Mouse (Mus musculus) urinary bladder, adult 2 months (tissue): ENCODE measurements around the gene Galnt3. TPM values are rescaled to one million over a fixed set of nuclear protein-coding genes. Genes with fewer than 3 reads are reported as not detected.

Experiments
- DNase-seq: peaks from one replicate; pipeline ENCODE4 v3.0.0; 2022; ENCODE audit warnings: low spot score
- polyA plus RNA-seq: library from polyadenylated mRNA; depleted of rRNA; stranded (reverse); fragments of >200 nt; gene quantifications from 2 replicates; pipeline ENCODE4 v1.2.3, GENCODE M21; 2012

The Galnt3 gene
- polyA plus RNA-seq, 1 experiment, result 7.9 TPM

DNA sequence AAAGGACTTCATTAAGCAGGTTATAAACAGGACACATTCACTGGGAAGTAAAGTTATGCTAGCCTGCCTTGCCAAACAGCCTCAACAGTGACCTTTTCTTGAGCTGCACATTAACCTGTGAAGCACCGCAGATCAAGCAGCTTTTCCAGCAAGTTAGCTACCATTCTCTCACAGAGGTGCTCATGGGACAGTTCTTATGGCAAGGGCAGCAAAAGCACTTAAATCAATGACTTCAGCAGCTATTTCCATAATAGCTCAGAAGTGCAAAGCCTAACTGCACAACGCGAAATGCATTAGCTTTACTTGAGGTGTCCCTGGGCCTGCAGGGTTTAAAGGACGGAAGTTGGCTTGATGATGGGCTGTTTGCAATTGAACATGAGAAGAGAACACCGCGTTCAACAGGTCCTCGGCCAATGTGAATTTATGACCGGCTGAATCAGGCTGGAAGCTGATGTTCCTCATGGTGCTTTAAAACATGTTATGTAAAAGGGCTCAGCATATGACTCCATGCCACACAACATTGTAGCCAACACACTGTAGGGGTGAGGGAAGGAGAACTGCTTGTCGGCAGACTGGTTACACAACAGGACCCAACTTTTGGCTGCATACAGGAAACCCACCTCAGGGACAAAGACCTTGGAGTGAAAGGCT lies 16.8 kb downstream of the Galnt3 start:
- DNase-seq, result no peak

- no peak for DNase-seq
These were observed 20.9 kb downstream of the Galnt3 start for GRCm38 (mm10) chr2:66103740-66104436.

- DNase-seq, result no peak
These were observed 23.0 kb downstream of the Galnt3 start for GRCm38 (mm10) chr2:66101686-66102304.

DNA sequence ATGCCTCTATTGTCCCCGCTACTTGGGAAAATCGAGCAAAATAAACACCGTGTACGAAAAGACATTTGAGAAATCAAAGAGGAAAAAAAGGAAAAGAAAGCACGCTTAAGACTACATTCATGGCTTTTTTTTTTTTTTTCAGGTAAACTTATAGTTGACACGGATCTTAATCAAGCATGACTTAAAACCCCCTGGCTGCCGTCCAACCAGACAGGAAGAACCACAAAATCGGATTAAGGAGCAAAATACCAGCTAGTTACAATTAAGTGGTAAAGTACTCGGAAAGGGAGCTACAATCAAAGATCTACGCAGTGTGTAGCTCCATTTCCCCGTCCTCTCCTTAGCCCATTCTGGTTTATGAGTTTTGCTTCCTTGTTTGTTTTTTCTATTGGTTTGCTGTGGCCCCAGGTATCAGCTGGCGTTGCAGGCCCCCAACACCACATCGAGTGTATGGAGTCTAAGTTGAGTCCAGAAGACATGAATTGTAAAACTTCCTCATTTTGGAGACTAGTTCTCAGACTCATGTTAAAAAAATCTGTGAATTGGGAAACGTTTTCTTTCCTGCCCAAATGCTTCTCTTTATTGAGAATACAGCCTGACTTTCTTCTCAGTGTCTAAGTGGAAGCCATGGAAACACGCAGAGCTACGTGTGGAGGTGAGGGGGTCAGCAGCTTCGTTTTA lies 24.0 kb downstream of the Galnt3 start:
- DNase-seq, result no peak

DNA sequence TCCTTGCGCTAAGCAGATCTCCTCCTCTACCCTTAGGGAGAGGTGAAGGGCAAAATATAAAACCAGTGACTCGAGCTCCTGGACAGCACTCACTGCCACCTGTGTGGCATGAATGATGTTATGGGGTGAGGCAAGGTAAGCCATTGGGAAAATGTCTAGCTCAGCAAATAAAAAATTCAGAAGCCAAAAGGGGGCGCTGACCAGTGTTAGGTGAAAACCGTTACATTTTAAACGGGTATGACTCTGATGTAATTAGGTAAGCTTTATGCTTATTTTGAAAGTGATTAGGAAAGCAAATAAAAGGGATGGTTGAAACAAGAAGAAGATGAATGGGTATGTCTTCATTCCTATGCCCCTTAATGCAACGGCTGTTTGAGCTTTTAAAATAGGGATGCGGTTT lies 24.6 kb downstream of the Galnt3 start:
- DNase-seq, result no peak

DNA sequence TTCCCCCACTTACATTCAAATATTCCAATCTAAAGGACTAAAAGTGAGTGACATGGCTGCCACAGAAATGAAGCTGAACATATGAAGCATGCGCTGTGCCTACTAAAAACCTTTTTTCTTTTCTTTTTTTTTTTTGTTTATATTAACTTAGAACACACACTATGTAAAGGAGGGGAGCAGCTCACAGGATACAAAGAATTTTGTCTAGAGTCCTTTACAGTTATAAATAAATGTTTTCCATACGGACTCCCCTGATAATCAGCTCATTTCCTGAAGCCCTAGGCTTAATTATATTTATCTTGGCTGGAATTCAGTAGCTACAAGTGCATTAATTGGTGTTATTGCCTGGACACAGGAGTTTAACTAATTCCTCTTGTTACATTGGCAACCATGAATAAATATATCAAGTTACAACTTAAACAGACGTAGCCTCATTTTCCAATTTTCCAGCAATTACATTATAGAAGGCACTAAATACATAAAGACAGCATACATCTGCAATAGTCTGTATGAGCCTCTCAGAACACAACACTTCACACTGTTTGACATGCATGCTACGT lies 30.1 kb downstream of the Galnt3 start:
- DNase-seq, result no peak

- no peak for DNase-seq
These were observed 33.5 kb downstream of the Galnt3 start for GRCm38 (mm10) chr2:66091296-66091695.

DNA sequence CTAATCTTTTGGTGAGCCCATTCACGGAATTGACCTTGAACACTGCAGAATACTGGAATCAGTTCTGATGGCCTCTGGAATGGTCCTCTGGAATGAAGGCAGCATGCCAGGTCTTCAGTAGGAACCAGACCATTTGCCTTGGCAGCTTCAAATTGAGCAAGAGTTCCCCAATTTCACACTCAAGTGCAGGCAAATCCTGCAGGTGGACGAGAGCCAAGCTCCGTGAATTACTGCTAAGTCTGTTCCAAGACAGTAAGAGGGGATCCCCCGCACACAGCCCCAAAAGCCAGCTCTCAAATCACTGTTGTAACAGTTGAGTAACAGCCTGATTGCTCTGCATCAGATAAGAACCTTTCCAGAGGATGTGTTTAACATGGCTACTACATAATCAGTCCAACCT lies 42.9 kb downstream of the Galnt3 start:
- DNase-seq, result no peak

- DNase-seq, result no peak
These were observed 44.1 kb downstream of the Galnt3 start for GRCm38 (mm10) chr2:66080731-66081130.

DNA sequence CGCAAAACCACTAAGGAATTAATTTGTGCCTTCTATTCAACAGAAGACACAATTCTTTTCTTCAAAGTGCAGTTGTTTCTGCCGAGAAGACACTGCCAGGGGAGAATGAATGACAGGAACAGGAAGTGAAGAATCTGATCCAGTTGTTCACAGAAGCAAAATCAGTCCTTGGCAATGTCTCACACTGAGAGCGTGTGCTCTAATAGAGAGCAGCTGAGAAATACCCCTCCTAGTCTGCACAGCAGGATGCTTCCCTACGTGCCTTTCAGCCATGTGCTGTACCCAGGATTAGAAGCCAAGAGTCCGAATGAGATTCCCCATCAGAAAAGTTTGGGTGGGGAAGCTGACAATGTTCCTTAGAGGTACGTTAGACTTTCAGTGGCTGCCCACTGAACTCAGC lies 55.3 kb downstream of the Galnt3 start:
- no peak for DNase-seq

DNA sequence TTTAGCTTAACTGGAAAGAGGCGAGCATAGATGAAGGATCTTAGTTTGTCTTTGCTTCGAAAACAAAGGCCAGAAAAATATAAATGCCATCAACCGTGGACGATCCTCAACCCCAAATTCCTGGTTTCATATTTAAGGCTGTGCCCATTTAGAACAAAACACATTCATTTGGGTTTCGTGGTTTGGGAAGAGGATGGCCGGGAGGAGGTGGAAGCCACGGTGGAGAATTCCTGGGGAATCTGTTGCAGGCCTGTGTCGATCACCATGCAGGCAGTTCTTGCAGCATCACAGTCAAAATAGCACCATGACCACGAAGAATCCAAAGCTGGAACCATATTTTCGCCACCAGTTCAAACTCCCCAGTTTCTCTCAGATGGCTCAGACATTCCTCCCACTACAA lies 61.5 kb downstream of the Galnt3 start:
- no peak for DNase-seq

- no peak for DNase-seq
These were observed 80.2 kb downstream of the Galnt3 start for GRCm38 (mm10) chr2:66044405-66045089.

DNA sequence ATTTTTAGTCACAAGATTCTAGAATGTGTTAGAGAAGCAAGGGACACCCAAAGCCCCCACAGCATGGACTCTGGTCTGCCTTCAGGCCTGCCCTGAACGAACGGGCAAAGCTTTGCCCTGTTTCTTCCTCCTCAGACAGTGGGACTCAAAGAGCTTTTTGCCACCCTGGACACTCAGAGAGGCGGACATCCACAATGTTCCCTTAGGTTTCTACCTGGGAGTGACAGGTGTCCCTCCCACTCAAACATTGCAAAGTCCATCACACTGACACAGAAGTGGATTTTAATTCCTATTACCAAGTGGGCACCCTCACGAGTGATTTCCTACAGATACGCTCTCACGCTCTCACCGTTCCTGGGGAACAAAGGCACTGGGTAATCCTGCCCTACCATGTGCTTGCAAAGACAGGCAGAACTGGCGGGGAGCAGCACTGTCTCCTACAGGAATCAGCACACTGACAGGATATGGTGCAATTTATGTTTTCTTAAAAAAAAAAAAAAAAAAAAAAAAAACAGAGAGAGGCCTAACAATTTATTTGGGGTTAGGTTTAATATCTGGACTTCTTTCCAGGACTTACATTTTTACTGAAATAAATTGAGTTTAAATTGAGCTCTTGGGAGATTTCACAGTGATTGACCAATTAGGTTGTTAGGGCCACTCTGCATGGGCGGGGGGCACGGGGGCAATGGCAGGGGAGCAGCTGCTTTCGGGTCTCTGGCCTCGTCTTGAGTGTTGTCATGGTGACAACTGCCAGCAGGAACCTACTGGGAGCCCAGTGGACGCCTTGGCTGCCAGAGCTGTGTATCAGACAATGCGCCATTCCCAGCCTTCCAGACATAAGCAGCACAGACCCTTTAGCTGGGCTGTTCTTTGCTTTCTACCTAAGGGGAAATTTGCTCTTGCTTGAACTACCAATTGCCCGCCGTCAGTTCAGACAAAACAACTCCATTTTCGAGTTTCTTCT lies 81.1 kb downstream of the Galnt3 start:
- no peak for DNase-seq

- DNase-seq, result no peak
These were observed 82.8 kb downstream of the Galnt3 start for GRCm38 (mm10) chr2:66041917-66042419.

GRCm38 (mm10) chr2:66041203-66041916 lies 83.4 kb downstream of the Galnt3 start:
- DNase-seq, result no peak

DNA sequence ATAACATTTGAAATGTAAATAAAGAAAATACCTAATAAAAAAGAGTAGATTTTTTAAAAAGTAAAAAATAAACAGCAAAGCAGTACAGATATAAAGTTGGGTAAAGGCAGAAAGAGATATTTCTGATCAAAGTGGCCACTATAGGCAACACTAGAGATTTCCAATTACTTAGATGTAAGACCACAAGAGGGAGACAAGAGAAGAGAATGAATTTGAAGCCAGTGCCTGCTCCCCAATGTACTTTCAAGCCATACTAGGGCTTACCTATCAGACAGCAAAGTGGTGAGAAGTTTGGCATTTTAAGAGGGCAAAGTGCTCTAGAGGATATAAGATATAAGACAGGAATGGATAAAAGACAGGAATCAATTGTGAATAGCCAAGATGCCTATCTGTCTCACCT lies 84.2 kb downstream of the Galnt3 start:
- DNase-seq, result no peak

DNA sequence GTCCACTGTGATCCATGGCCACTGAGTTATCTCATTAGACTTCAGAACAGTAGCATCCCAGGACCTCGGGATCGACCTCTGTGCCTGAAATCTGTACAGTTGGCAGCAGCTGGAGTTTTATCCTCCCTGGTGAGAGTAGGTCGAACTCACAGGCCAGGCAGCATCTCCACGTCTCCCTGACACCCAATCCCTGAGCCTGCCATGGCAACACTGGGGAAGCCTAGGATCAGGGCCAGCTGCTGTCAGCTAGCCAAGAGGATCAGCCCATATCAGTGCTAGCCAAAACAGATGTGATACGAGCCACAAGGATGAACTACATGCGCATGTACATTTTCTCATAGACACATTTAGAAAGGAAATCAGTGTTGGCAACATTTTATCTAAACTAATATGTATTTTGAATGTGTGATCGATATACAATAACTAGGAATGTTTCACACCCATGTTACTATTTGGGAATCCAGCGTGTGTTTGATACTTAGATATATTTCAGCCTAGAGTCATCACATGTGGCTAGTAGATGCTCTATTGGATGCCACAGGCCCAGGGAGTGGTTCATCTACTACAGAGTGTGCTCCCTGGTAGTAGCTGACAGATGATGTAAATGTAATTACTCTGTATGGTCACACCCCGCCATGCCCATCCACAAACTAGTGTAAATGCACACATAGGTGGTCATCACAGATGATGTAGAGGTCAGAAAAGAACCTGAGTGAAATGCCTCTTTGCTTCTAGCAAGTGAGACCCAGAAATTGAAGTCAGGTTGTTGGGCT lies 89.7 kb downstream of the Galnt3 start:
- DNase-seq, result no peak
